Mouse (Mus musculus): ENCODE data around the gene Maco1.

DNA sequence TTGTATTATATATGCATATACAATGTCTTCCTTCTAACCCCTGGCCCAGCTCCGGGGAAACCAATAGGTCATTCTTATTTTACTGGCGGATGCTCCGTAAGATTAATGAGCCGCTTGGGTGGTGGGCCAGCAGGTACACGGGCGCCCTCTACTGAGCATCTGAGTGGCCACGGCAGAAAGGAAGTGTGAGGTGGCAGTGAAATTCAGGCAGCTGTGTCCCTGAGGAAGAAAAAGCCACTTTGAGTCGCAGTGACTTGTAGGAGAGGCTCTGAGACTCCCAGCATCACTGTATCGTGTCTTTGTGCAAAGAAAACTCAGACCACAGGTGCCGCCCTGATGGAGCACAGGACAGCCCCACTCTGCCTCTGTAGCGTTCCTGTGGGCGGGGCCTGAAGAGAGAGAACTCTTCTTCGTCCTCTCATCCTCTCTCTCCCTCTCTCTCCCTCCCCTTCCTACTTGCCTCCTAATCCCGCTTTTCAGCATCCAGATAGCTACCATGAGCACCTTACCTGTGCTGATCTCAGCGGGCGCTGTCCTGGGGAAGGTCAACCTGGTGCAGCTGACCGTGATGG, 26.4 kb upstream of the Maco1 start:
- TF ChIP-seq ZNF384 (IDR thresholded peaks at IDR 0.05; ENCODE audit: low read depth, low read length) (no peak), HCFC1 (IDR thresholded peaks at IDR 0.05; ENCODE audit: borderline replicate concordance, insufficient read depth, low read length) (no peak), MAFK (IDR thresholded peaks at IDR 0.05; ENCODE audit: insufficient read depth, low read depth, low read length) (no peak)
